Mouse (Mus musculus) C2C12 (cell line): Measurements from ENCODE around the gene Slc23a2. TPM values are rescaled to one million over a fixed set of nuclear protein-coding genes. Genes with fewer than 3 reads are reported as not detected.

ENCODE experiments used
- H3K27me3 ChIP-seq: one replicate; pipeline ENCODE4 v1.6.1; 2011; ENCODE audit not compliant: control insufficient read depth, insufficient read depth, insufficient read length
- H3K36me3 ChIP-seq: one replicate; pipeline ENCODE4 v1.6.1; 2011; ENCODE audit not compliant: control insufficient read depth, insufficient read depth
- H3K4me3 ChIP-seq: one replicate; pipeline ENCODE4 v1.5.1; 2011; ENCODE audit warnings: mild to moderate bottlenecking, control low read depth; ENCODE audit not compliant: poor library complexity, insufficient read depth, severe bottlenecking
- H3K79me2 ChIP-seq: one replicate; pipeline ENCODE4 v1.6.1; 2011; ENCODE audit not compliant: control insufficient read depth, insufficient read depth
- H3K79me3 ChIP-seq: one replicate; pipeline ENCODE4 v1.6.1; 2011; ENCODE audit warnings: low read depth, control low read depth
- H3ac ChIP-seq: one replicate; pipeline ENCODE3; 2011; ENCODE audit warnings: low read depth; ENCODE audit not compliant: control insufficient read depth, insufficient read length
- CEBPB ChIP-seq: IDR thresholded peaks from one replicate; pipeline ENCODE4 v1.6.1; 2011; ENCODE audit warnings: low read depth, mild to moderate bottlenecking, control low read depth, moderate library complexity
- CTCF ChIP-seq: IDR thresholded peaks from one replicate; pipeline ENCODE4 v1.5.1; 2011; ENCODE audit not compliant: control insufficient read depth, insufficient read depth, insufficient read length
- FOSL1 ChIP-seq: IDR thresholded peaks from one replicate; pipeline ENCODE4 v1.8.0; 2011; ENCODE audit warnings: mild to moderate bottlenecking, low read length; ENCODE audit not compliant: poor library complexity, insufficient read depth, severe bottlenecking
- MAX ChIP-seq: IDR thresholded peaks from one replicate; pipeline ENCODE4 v1.6.1; 2011; ENCODE audit warnings: mild to moderate bottlenecking, control low read depth
- MYOD1 ChIP-seq: IDR thresholded peaks from one replicate; pipeline ENCODE4 v1.6.1; 2011; ENCODE audit warnings: low read depth; ENCODE audit not compliant: control insufficient read depth, insufficient read length
- MYOG ChIP-seq: IDR thresholded peaks from one replicate; pipeline ENCODE4 v1.6.1; 2011; ENCODE audit not compliant: control insufficient read depth, insufficient read length; ENCODE audit errors: extremely low read depth
- USF1 ChIP-seq: IDR thresholded peaks from one replicate; pipeline ENCODE4 v1.6.1; 2011; ENCODE audit warnings: low read depth, mild to moderate bottlenecking, control low read depth, moderate library complexity
- polyA plus RNA-seq: library from polyadenylated mRNA; unstranded; fragments of >200 nt; fragmentation: generic; extraction: Trizol; gene quantifications from one replicate; pipeline ENCODE4 v1.2.1, GENCODE M21; 2012; ENCODE audit warnings: missing spikeins

The Slc23a2 gene
- polyA plus RNA-seq, 1 experiment = 12.0 TPM

DNA sequence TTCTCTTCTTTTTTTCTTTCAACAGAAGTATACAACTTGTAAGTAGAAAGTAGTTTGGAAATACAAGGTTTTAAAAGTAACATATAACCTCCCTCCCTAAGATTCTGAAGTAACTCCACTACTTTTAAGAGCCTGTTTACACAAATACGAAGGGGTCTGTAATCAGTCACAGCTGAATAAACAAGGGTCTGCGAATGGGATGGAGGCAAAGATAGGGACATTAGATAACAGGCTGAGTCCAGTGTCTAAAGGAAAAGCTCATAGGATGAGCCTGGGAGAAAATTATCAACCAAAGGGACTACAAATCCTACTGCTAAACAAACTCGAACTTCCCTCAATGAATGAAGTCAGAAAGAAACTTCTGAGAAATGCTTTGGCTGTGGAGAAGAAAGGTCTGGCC is 95.0 kb downstream of the Slc23a2 start:
- no peaks in the 10 kb centered on the region for H3K79me3 ChIP-seq
- H3ac ChIP-seq = no peak overlapping the region
- TF ChIP-seq MAX (no peak), CEBPB (no peak), MYOG (no peak), USF1 (no peak)
- H3K79me2 ChIP-seq = no peaks in the 10 kb centered on the region
- no peak overlapping the region for H3K4me3 ChIP-seq
- no peaks in the 10 kb centered on the region for H3K27me3 ChIP-seq
- peaks cover 10% of the 10 kb centered on the region for H3K36me3 ChIP-seq

GRCm38 (mm10) chr2:132049491-132049890 is 95.4 kb downstream of the Slc23a2 start:
- no peaks in the 10 kb centered on the region for H3K79me3 ChIP-seq
- H3K36me3 ChIP-seq = peaks cover 8% of the 10 kb centered on the region
- no peak overlapping the region for H3K4me3 ChIP-seq
- H3K79me2 ChIP-seq = no peaks in the 10 kb centered on the region
- H3ac ChIP-seq = no peak overlapping the region
- TF ChIP-seq MYOD1 (no peak), USF1 (no peak), MAX (no peak), MYOG (no peak), CEBPB (no peak), FOSL1 (no peak), CTCF (no peak)
- no peaks in the 10 kb centered on the region for H3K27me3 ChIP-seq

DNA sequence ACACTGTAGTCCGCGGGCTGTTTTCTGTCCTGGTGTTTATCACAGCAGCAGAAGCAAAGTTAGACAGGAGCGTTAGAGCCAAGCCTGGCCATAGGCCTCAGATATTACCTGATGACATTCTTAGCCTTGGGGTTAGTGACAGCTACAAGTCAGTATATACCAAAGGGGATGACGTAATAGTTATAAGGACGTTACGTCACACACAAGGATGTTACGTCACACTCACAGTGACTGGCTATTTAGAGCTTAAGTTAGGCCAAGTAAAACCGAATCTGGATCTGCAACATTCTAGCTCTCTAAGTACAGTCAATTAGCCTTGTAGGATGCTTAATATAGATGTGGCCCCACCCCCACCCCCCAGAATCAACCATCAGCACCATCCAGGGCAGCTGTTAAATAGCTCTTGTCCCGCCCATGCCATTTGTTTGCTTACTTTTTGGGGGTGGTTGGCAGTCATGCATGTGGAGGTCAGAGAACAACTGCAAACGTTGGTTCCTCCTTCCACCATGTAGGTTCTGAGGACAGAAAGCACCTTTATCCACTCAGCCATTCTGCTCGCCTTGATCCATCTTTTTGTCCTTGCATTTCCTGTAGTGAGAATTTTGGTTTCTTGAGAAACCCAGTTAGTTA is 96.7 kb downstream of the Slc23a2 start:
- TF ChIP-seq CTCF (no peak), CEBPB (peak; percentile 64)
- Histone ChIP-seq H3K27me3 (no peaks in the 10 kb centered on the region), H3K4me3 (no peak overlapping the region), H3ac (no peak overlapping the region), H3K36me3 (no peaks in the 10 kb centered on the region), H3K79me2 (no peaks in the 10 kb centered on the region), H3K79me3 (no peaks in the 10 kb centered on the region)

GRCm38 (mm10) chr2:132047364-132047763 is 97.5 kb downstream of the Slc23a2 start:
- TF ChIP-seq MYOG (no peak), FOSL1 (no peak), CTCF (no peak), USF1 (no peak), CEBPB (no peak), MAX (no peak), MYOD1 (no peak)
- H3K36me3 ChIP-seq = no peaks in the 10 kb centered on the region
- no peaks in the 10 kb centered on the region for H3K27me3 ChIP-seq
- H3K79me2 ChIP-seq = no peaks in the 10 kb centered on the region
- no peaks in the 10 kb centered on the region for H3K79me3 ChIP-seq
- H3K4me3 ChIP-seq = no peak overlapping the region
- H3ac ChIP-seq = no peak overlapping the region

GRCm38 (mm10) chr2:132046659-132047058 is 98.2 kb downstream of the Slc23a2 start:
- no peak for TF ChIP-seq USF1
- TF ChIP-seq MYOG = no peak
- TF ChIP-seq CTCF = no peak
- no peak for TF ChIP-seq MYOD1
- TF ChIP-seq FOSL1 = no peak
- TF ChIP-seq MAX = no peak
- H3K79me3 ChIP-seq = no peaks in the 10 kb centered on the region
- H3K27me3 ChIP-seq = no peaks in the 10 kb centered on the region
- H3K36me3 ChIP-seq = no peaks in the 10 kb centered on the region
- H3ac ChIP-seq = no peak overlapping the region
- no peak overlapping the region for H3K4me3 ChIP-seq
- H3K79me2 ChIP-seq = no peaks in the 10 kb centered on the region

- Histone ChIP-seq H3K79me3 (no peaks in the 10 kb centered on the region), H3K79me2 (no peaks in the 10 kb centered on the region), H3K36me3 (no peaks in the 10 kb centered on the region), H3ac (no peak overlapping the region), H3K4me3 (no peak overlapping the region), H3K27me3 (no peaks in the 10 kb centered on the region)
- TF ChIP-seq CEBPB = no peak
- no peak for TF ChIP-seq FOSL1
- TF ChIP-seq MYOG = no peak
- no peak for TF ChIP-seq CTCF
- no peak for TF ChIP-seq USF1
- no peak for TF ChIP-seq MYOD1
- no peak for TF ChIP-seq MAX
Measured at GRCm38 (mm10) chr2:132044320-132045274, 100.3 kb downstream of the Slc23a2 start.
